Mouse (Mus musculus): ENCODE results near the gene Tekt1. TPM values are rescaled to one million over a fixed set of nuclear protein-coding genes. Genes with fewer than 3 reads are reported as not detected.

Gene Tekt1
- polyA plus RNA-seq, 1 experiment from 2014 or later: not detected

DNA sequence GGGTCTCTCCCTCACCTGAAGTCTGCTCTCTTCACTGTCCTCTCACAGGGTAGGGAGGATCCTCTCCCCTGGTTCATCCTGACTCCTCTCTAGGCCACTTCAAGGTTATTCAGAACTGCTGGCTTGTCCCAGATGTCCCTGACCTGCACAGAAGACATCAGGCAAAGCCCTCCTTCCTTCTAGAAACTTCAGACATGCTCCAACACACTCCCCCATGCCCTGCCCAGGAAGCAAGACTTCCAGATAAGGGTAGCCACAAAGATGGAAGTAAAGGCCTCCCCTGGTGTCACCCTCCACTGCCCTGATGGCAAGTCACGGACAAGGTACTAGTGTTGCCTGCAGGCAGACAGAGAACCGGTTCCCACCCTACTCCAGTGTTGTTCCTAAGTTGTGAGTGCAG lies 32.5 kb upstream of the Tekt1 start:
- Histone ChIP-seq H3K27me3 (ENCODE audit: control insufficient read depth, insufficient read depth, low read depth, low read length) (no peaks in the 10 kb centered on the region), H3K4me2 (ENCODE audit: low read depth, low read length) (no peak overlapping the region), H3K27ac (ENCODE audit: low read length) (no peak overlapping the region), H3K9me3 (replicated peaks; ENCODE audit: control insufficient read depth, low read length) (no peaks in the 10 kb centered on the region), H3K9ac (ENCODE audit: low read depth, low read length) (no peak overlapping the region), H3K36me3 (ENCODE audit: control insufficient read depth, insufficient read depth) (no peaks in the 10 kb centered on the region), H3K4me3 (ENCODE audit: low read depth, low read length) (no peak overlapping the region), H3K4me1 (ENCODE audit: control insufficient read depth, low read depth, low read length) (no peaks in the 10 kb centered on the region)
- no peak for ATAC-seq (ENCODE audit: low read depth)
- 36% methylated on average over 2 of the region's 2 CpGs for WGBS (ENCODE audit: insufficient replicate concordance)

DNA sequence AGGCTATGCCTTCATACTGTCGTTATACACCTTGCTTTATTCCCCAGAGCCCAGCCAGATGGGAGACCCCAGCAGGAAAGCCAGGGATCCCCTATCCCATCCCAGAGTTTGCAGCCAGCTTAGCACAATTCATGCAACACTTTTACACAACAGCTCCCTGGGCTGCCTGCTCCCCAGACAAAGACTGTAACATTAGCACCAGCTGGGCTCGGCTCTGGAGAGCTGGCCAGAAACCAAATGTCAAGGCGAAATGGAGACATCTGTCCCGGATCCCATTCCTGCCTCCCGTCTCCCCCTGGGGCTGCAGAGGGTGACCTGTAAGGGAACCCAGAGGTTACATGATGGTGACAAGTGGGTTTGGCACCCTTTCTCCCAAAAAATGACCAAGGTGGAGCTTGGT lies 31.4 kb upstream of the Tekt1 start:
- H3K27me3 ChIP-seq (ENCODE audit: control insufficient read depth, insufficient read depth, low read depth, low read length): no peaks in the 10 kb centered on the region
- no peak overlapping the region for H3K4me2 ChIP-seq (ENCODE audit: low read depth, low read length)
- H3K27ac ChIP-seq (ENCODE audit: low read length): no peak overlapping the region
- no peak overlapping the region for H3K4me3 ChIP-seq (ENCODE audit: low read depth, low read length)
- no peaks in the 10 kb centered on the region for H3K36me3 ChIP-seq (ENCODE audit: control insufficient read depth, insufficient read depth)
- 55% methylated on average over 5 of the region's 5 CpGs for WGBS (ENCODE audit: insufficient replicate concordance)
- no peaks in the 10 kb centered on the region for H3K9me3 ChIP-seq (replicated peaks; ENCODE audit: control insufficient read depth, low read length)
- H3K9ac ChIP-seq (ENCODE audit: low read depth, low read length): no peak overlapping the region
- ATAC-seq (ENCODE audit: low read depth): no peak
- H3K4me1 ChIP-seq (ENCODE audit: control insufficient read depth, low read depth, low read length): no peaks in the 10 kb centered on the region

DNA sequence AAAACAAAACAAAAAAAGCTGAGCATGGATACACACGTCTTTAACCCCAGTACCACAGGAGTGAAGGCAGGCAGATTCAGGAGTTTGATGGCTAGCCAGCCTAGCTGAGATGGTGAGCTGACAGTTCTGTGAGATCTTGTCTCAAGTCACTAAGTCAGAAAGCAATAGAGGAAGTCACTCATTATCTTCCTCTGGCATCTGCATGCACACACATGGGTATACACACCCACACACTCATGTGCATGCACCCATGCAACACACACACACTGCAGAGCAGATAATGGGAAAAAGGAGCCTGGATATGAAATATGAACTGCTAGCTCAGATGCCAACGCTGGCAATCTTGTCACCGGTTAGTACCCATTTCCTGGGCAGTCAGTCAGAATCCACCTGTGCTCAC lies 31.0 kb upstream of the Tekt1 start:
- Histone ChIP-seq H3K4me3 (ENCODE audit: low read depth, low read length) (no peak overlapping the region), H3K27ac (ENCODE audit: low read length) (no peak overlapping the region), H3K27me3 (ENCODE audit: control insufficient read depth, insufficient read depth, low read depth, low read length) (no peaks in the 10 kb centered on the region), H3K4me2 (ENCODE audit: low read depth, low read length) (no peak overlapping the region), H3K36me3 (ENCODE audit: control insufficient read depth, insufficient read depth) (no peaks in the 10 kb centered on the region), H3K4me1 (ENCODE audit: control insufficient read depth, low read depth, low read length) (no peaks in the 10 kb centered on the region), H3K9me3 (replicated peaks; ENCODE audit: control insufficient read depth, low read length) (no peaks in the 10 kb centered on the region), H3K9ac (ENCODE audit: low read depth, low read length) (no peak overlapping the region)
- ATAC-seq (ENCODE audit: low read depth): no peak
- 62% methylated on average over 3 of the region's 3 CpGs for WGBS (ENCODE audit: insufficient replicate concordance)

DNA sequence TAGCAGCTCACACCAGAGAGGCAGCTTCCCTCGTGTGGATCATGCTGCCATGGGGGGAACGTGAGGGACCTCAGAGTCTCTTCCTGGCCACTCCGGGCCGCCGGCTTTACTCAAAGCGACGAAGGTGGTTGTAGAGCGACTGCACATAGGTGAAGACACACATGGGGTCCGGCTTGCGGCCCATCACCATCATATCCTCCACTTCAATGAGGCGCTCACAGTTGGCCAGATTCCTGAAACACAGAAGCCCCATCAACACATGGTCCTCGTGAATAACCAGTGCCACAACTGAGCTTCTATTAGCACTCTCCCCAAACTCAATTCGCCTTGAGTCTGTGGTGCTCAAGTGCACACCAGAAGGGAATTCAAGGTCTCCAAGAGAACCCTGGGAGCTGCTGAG lies 28.9 kb upstream of the Tekt1 start:
- Histone ChIP-seq H3K36me3 (ENCODE audit: control insufficient read depth, insufficient read depth) (no peaks in the 10 kb centered on the region), H3K4me3 (ENCODE audit: low read depth, low read length) (no peak overlapping the region), H3K4me2 (ENCODE audit: low read depth, low read length) (no peak overlapping the region), H3K27me3 (ENCODE audit: control insufficient read depth, insufficient read depth, low read depth, low read length) (no peaks in the 10 kb centered on the region), H3K9me3 (replicated peaks; ENCODE audit: control insufficient read depth, low read length) (no peaks in the 10 kb centered on the region), H3K9ac (ENCODE audit: low read depth, low read length) (no peak overlapping the region), H3K4me1 (ENCODE audit: control insufficient read depth, low read depth, low read length) (no peaks in the 10 kb centered on the region), H3K27ac (ENCODE audit: low read length) (no peak overlapping the region)
- 73% methylated on average over 13 of the region's 13 CpGs for WGBS (ENCODE audit: insufficient replicate concordance)
- no peak for ATAC-seq (ENCODE audit: low read depth)

DNA sequence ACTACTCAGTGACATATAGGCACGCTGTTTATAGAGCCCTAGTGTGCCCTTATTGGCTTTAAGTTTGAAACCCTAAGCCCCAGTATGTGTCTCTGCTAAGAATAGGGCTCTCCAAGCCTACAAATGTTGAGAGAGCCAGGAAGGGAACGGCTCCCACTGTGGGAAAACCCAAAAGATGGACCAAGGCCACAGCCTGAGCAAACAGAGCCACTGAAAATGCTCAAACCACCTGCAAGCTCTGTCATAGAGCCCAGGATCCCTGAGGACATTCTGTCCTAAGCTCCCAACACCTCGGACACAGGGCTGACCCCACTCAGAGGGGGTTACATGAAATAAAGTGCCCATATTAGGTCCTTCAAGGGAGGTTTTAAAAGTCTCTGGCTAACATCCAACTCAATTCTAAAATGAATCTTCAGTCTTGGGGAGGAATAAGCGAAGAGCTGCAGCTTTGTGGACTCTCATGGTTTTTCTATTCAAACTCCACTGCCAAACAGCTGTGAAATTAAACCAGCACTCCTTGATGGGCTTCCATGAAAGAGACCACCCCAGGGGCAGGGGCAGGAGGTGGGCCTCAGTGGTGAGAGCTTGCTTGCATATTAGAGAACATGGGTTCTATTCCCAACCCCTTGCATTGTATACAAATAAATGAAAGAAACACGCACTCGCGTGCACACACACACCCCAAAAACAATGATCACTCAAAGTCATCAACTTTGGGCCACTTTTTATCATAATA lies 27.3 kb upstream of the Tekt1 start:
- ATAC-seq (ENCODE audit: low read depth): no peak
- Histone ChIP-seq H3K4me1 (ENCODE audit: control insufficient read depth, low read depth, low read length) (no peaks in the 10 kb centered on the region), H3K36me3 (ENCODE audit: control insufficient read depth, insufficient read depth) (no peaks in the 10 kb centered on the region), H3K9ac (ENCODE audit: low read depth, low read length) (no peak overlapping the region), H3K27ac (ENCODE audit: low read length) (no peak overlapping the region), H3K9me3 (replicated peaks; ENCODE audit: control insufficient read depth, low read length) (no peaks in the 10 kb centered on the region), H3K4me2 (ENCODE audit: low read depth, low read length) (no peak overlapping the region), H3K27me3 (ENCODE audit: control insufficient read depth, insufficient read depth, low read depth, low read length) (no peaks in the 10 kb centered on the region), H3K4me3 (ENCODE audit: low read depth, low read length) (no peak overlapping the region)
- 66% methylated on average over 7 of the region's 7 CpGs for WGBS (ENCODE audit: insufficient replicate concordance)

DNA sequence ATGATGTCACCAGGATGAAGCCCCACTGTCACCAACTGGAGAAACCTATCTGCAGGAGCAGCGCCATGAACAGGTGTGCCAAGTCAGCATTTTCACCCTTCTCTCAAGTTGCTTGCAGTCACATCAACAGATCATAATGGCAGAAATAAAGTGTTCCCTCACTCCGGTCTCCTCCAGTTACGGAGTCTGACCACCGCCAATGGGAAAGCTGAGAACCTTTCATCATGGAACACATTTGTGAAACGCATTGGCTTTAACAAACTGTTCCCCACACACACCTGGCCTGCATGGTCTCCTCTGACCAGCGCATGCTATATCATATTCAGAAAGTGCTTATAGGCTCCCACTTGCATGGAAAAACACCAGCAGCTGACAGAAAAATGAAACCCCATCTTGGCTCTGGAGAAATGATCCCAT lies 25.9 kb upstream of the Tekt1 start:
- Histone ChIP-seq H3K4me1 (ENCODE audit: control insufficient read depth, low read depth, low read length) (no peaks in the 10 kb centered on the region), H3K9me3 (replicated peaks; ENCODE audit: control insufficient read depth, low read length) (no peaks in the 10 kb centered on the region), H3K9ac (ENCODE audit: low read depth, low read length) (no peak overlapping the region), H3K36me3 (ENCODE audit: control insufficient read depth, insufficient read depth) (no peaks in the 10 kb centered on the region), H3K4me2 (ENCODE audit: low read depth, low read length) (no peak overlapping the region), H3K4me3 (ENCODE audit: low read depth, low read length) (no peak overlapping the region), H3K27ac (ENCODE audit: low read length) (no peak overlapping the region), H3K27me3 (ENCODE audit: control insufficient read depth, insufficient read depth, low read depth, low read length) (no peaks in the 10 kb centered on the region)
- no peak for ATAC-seq (ENCODE audit: low read depth)
- WGBS (ENCODE audit: insufficient replicate concordance): 78% methylated on average over 6 of the region's 6 CpGs

DNA sequence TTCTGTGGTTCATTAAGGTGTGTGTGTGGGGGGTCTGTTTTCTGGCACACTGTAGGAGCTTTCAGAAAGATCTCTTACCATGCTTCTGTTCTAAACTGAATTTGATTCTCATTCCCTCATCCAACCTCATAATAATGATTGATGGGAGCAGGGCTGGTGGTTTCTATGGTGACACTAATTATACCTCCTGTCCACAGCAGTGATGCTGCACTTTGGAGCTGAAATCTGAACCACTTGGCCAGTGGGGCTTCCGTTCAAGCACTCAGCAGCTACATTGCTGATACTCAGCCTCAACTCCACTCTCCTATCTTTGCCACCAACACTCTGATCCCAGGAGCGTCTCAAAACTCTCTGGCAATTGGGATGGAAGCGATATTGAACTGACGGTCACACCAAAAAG lies 17.1 kb upstream of the Tekt1 start:
- Histone ChIP-seq H3K4me1 (ENCODE audit: control insufficient read depth, low read depth, low read length) (no peaks in the 10 kb centered on the region), H3K9ac (ENCODE audit: low read depth, low read length) (no peak overlapping the region), H3K9me3 (replicated peaks; ENCODE audit: control insufficient read depth, low read length) (no peaks in the 10 kb centered on the region), H3K4me2 (ENCODE audit: low read depth, low read length) (no peak overlapping the region), H3K27me3 (ENCODE audit: control insufficient read depth, insufficient read depth, low read depth, low read length) (no peaks in the 10 kb centered on the region), H3K36me3 (ENCODE audit: control insufficient read depth, insufficient read depth) (no peaks in the 10 kb centered on the region), H3K4me3 (ENCODE audit: low read depth, low read length) (no peak overlapping the region), H3K27ac (ENCODE audit: low read length) (no peak overlapping the region)
- WGBS (ENCODE audit: insufficient replicate concordance): 65% methylated on average over 4 of the region's 4 CpGs
- no peak for ATAC-seq (ENCODE audit: low read depth)

DNA sequence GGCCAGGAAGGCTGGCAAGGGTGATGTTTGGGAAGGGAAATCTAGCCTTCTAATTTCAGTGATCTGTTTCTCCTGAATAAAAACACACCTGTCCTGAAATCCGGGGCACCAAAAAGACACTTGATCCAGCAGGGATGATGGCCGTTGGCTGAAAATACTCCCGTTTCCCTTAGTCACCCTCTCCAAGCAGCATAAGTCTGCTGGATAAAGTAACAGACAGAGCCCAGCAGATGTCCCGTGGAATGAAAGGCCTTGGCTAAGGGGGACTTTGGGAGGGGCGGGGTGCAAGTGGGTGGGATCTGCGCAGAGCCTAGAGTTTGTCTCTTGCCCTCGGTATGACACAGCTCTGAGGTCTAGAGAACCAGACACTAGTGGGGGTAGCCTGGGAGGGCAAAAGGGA lies 16.0 kb upstream of the Tekt1 start:
- H3K27ac ChIP-seq (ENCODE audit: low read length): no peak overlapping the region
- H3K4me3 ChIP-seq (ENCODE audit: low read depth, low read length): no peak overlapping the region
- no peaks in the 10 kb centered on the region for H3K9me3 ChIP-seq (replicated peaks; ENCODE audit: control insufficient read depth, low read length)
- whole genome bisulfite sequencing (ENCODE audit: insufficient replicate concordance): 63% methylated on average over 7 of the region's 7 CpGs
- H3K27me3 ChIP-seq (ENCODE audit: control insufficient read depth, insufficient read depth, low read depth, low read length): no peaks in the 10 kb centered on the region
- no peaks in the 10 kb centered on the region for H3K36me3 ChIP-seq (ENCODE audit: control insufficient read depth, insufficient read depth)
- ATAC-seq (ENCODE audit: low read depth): no peak
- no peak overlapping the region for H3K9ac ChIP-seq (ENCODE audit: low read depth, low read length)
- H3K4me2 ChIP-seq (ENCODE audit: low read depth, low read length): no peak overlapping the region
- no peaks in the 10 kb centered on the region for H3K4me1 ChIP-seq (ENCODE audit: control insufficient read depth, low read depth, low read length)

DNA sequence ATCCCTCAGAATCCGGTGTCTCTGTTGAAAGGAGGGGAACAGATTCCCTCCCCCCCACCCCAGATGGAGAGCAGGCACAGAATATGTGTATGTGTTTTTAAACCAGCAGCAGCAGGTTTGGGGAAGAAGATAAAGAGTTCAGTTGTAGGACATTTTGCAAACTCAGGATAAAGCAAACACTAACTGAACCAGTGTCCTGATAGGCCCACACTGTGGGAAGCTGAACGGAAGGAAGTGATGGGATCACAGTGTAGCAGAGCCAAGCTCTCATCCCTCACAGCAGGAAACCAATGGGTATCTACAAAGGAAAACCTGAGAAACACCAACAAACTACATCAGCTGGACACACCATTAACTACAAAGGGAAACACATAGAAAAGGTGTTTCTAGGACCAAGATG lies 14.3 kb upstream of the Tekt1 start:
- Histone ChIP-seq H3K4me2 (ENCODE audit: low read depth, low read length) (no peak overlapping the region), H3K27me3 (ENCODE audit: control insufficient read depth, insufficient read depth, low read depth, low read length) (no peaks in the 10 kb centered on the region), H3K4me1 (ENCODE audit: control insufficient read depth, low read depth, low read length) (no peaks in the 10 kb centered on the region), H3K9ac (ENCODE audit: low read depth, low read length) (no peak overlapping the region), H3K36me3 (ENCODE audit: control insufficient read depth, insufficient read depth) (no peaks in the 10 kb centered on the region), H3K9me3 (replicated peaks; ENCODE audit: control insufficient read depth, low read length) (no peaks in the 10 kb centered on the region), H3K27ac (ENCODE audit: low read length) (no peak overlapping the region), H3K4me3 (ENCODE audit: low read depth, low read length) (no peak overlapping the region)
- 41% methylated on average over 2 of the region's 2 CpGs for WGBS (ENCODE audit: insufficient replicate concordance)
- no peak for ATAC-seq (ENCODE audit: low read depth)

Measured in liver, embryonic 16.5 days (tissue).